Mouse (Mus musculus) heart, postnatal 4 days (tissue): ENCODE results near the gene Fchsd2. TPM values are rescaled to one million over a fixed set of nuclear protein-coding genes. Genes with fewer than 3 reads are reported as not detected.

Source experiments
- DNase-seq: peaks from one replicate; pipeline ENCODE4 v3.0.0; 2021
- total RNA-seq, 2 experiments: library from RNA; stranded (reverse); gene quantifications; 2 replicates each; pipeline ENCODE4 v1.2.3; 2021

Fchsd2 gene
- total RNA-seq, 2 experiments from 2014 or later: 20.4 to 22.1 TPM

- no peak for DNase-seq
Observed at GRCm38 (mm10) chr7:101318848-101319247, 226.2 kb downstream of the Fchsd2 start.

DNA sequence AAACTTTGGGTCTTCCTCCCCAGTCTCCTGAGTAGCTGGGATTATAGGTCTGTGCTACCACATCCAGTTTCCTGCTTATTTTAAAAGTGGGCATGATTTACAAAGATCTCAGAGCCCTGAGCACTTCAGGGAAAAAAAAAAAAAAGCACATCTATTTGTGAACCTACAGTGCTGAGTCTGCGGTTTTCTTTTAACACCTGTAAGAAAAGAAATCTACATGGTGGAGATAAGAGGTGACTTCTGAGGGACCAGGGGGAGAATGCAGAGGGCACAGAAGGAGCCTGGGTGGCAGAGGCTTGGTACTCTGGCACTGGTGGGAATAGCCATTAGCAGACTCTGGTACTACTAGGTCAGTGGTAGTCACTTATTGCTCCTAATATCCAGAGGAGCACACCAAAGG, 227.1 kb downstream of the Fchsd2 start:
- no peak for DNase-seq

GRCm38 (mm10) chr7:101320399-101321217, 227.9 kb downstream of the Fchsd2 start:
- peak; percentile 33 for DNase-seq

GRCm38 (mm10) chr7:101321218-101321827, 228.7 kb downstream of the Fchsd2 start:
- DNase-seq: peak; percentile 21

- no peak for DNase-seq
Observed at GRCm38 (mm10) chr7:101323141-101323594, 230.5 kb downstream of the Fchsd2 start.

- DNase-seq: peak; percentile 36
Observed at GRCm38 (mm10) chr7:101324142-101324962, 231.7 kb downstream of the Fchsd2 start.

GRCm38 (mm10) chr7:101326006-101326405, 233.3 kb downstream of the Fchsd2 start:
- no peak for DNase-seq

DNA sequence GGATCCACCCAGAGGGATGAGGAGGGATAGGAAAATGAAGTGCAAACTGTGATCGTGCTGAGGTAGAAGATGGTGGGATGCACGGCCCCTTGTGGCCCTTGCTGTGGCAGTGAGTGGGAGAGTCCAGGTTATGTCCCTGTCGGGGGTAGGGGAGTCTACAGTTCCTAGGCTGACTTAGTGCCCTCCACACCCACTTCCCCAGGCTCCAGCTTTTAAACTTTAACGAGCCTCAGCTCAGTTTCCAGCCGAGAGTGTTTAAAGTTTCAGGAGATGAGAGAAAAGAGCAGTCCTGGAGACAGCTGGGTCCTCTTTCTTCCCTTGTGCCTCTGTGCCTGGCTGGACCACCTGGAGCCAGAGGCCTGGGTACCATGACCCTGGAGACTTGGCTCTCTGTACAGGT, 234.6 kb downstream of the Fchsd2 start:
- no peak for DNase-seq

DNA sequence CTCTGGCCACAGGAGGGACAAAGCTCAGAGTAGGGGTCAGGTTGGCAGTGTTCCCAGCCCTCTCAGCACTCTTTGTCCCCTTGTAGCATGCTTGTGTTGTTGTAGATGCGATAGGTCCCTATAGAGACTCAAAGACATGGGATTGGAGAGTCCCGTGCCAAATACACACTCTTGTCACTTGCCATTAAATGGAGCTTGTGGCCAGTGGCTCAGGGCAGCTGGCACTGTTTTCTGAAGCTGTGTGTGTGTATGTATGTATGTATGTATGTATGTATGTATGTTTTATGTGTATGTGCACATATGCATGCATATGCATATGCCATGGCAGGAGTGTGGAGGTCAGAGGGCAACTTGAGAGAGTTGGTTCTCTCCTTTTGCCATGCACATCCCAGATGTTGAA, 235.1 kb downstream of the Fchsd2 start:
- no peak for DNase-seq

DNA sequence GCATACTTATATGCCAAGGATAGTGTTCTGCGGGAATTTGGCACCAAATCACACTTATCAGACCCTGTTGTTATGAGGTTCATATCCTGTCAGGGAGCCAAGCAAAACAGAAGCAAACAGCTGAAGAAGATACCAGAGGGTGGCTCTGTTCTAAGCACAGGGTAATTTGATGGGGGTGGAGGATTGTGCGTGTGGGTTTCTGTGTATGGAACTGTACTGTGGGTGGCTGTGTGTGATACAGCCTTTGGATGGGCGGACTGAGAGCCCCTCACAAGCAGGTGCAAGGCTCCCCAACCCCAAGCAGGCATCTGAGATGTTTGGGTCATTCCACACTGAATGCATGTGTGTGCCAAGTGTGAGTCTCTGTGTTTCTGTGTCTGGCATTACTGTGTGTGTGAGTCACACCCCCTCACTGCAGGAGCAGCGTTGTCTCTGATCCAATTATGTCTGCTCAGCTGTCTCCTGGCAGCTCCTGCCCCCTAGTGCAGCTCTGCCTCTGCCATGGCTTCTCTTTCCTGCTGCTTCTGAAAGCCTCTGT, 236.0 kb downstream of the Fchsd2 start:
- DNase-seq: no peak

- no peak for DNase-seq
Observed at GRCm38 (mm10) chr7:101329606-101330005, 236.9 kb downstream of the Fchsd2 start.

DNA sequence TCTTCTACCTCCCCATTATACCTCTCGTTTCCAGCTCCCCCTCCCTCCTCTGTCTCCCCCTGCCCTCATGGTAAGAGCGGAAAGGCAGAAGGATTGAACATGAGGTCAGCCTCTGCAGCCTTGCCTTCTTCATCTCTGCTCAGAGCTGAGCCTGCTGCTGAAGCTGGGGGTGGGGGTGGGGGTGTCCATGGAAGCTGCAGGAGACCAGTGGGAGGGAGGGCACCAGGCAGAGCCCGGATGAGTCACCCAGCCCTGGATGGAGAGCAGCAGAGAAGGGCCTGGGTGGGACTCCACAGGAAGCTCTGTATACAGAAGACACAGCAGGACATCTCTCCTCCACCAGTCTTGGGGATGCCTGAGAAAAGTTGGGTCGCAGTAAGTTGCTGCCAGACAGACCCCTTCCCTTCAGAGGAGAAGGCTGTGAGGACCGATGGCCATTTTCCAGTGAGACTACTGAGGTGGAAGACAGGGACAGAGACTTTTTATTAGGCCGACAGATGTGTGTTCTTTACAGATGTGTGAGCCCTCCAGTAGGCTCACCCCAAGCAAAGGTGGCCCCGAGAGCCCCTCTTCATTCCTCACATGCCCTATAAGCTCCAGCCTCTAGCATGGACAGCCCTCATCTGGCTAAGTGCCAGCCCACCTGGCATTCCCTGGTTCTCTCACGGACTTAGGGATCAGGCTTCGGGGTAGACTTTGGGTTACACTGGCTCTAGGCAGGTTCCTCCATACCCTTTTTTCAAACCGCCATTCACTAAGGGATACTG, 237.6 kb downstream of the Fchsd2 start:
- no peak for DNase-seq

DNA sequence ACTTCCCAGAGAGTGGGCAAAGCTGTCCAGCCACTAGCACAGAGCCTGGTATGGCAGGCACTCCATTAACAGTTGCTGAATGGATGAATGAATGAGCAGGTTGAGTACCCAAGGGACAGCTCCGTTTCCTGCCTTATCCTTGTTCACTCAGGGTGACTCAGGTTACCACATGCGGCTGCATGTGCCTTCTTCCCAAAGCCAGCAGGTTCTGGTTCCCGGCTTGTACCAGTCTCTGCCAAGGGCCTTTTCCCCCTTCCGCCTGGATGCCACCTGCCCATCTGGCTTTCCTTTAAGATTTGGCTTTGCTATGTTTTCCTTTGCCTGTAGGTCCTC, 238.1 kb downstream of the Fchsd2 start:
- no peak for DNase-seq

DNA sequence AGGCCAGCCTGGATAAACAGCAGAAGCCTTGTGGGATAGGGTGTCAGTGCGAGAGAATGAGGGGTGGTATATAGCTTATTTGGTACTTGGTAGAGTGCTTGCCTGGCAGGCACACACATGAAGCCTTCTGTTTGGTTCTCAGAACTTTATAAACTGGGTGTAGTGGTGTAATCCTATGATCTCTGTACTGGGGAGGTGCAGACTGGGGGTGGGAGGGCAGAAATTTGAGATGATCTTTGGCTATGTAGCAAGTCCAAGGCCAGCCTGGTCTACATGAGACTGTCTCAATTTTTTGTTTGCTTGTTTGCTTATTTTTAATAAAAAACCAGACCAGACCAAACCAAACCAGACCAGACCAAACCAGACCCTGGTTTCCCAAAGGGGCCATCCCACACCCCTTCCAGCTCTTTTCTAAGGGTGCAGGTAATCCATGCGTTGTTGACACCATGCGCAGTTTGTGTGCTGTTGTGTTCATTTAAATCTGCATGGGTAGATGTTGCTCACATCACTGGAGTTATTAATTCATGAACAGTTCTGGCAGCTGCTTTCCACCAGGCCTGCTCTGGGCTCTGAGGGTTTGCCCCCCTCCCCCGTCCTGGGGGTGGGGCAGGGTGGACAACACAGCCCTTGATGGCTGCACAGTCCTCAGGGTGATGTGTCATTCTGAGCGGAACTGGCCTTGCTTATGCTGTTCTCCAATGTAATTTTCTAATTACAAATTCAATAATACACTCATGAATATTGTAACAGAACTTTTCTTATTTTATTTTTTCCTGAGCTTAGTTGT, 239.6 kb downstream of the Fchsd2 start:
- DNase-seq: no peak

Other genes with a start within 250 kb of the Fchsd2 start
- gene Relt, start 229.4 kb upstream of the Fchsd2 start, total RNA-seq: 1 to 10 TPM; 5.6 to 6.4 TPM
- gene Arhgef17, start 160.8 kb upstream of the Fchsd2 start, total RNA-seq: 10 to 100 TPM; 37.0 to 38.4 TPM
- gene P2ry6, start 118.2 kb upstream of the Fchsd2 start, total RNA-seq: 1 to 10 TPM; 2.5 to 2.6 TPM
- 10 to 100 TPM; 10.6 to 12.2 TPM for gene P2ry2, start 80.0 kb upstream of the Fchsd2 start, total RNA-seq
- 10 to 100 TPM; 13.0 to 16.0 TPM for gene Atg16l2, start 209.4 kb downstream of the Fchsd2 start, total RNA-seq
- 10 to 100 TPM; 45.6 to 53.6 TPM for gene Stard10, start 224.2 kb downstream of the Fchsd2 start, total RNA-seq